Mouse (Mus musculus): ENCODE measurements at regions not wholly inside any gene's neighbourhood (a gene's known extent, or its start where the extent isn't known, plus 50 kb on each side); places are given as distances from the start of the nearest gene placed in this dataset.

DNA sequence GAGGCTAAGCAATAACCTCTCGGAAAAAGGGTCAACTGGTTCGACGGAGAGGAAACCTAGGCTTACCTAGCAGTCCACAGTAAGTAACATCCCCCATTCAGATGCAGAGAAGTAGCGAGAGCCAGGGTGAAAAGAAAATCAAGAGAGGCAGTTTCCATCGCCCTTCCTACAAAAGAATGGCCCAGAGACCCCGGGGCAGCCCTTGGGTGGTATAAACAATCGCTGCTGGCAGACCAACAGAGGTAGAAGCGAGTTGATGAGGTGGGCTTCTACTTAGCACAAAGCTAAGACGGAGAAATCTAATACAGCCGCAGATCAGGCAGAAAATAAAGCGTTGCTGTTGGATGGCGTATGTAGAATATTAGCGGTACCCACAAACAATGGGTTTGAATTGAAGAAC is 57.8 kb upstream of the Arl15 start:
- H3K27ac ChIP-seq (ENCODE audit: low read depth, low read length) = no peak overlapping the region
- peaks cover 7% of the 10 kb centered on the region; the same call in 1 of the 2 replicates for H3K4me1 ChIP-seq (ENCODE audit: control insufficient read depth, insufficient read depth, low read length)
- H3K4me2 ChIP-seq (ENCODE audit: low read depth) = no peak overlapping the region
- H3K4me3 ChIP-seq (ENCODE audit: low read depth, low read length) = no peak overlapping the region
- H3K9me3 ChIP-seq (ENCODE audit: control insufficient read depth, low read length) = no peaks in the 10 kb centered on the region
- DNase-seq (ENCODE audit: low spot score) = no peak
- no peak overlapping the region for H3K9ac ChIP-seq (ENCODE audit: low read length)
- 82% methylated on average over 13 of the region's 13 CpGs for WGBS
- no peaks in the 10 kb centered on the region for H3K27me3 ChIP-seq (ENCODE audit: control insufficient read depth, insufficient read depth, low read length)
- ATAC-seq (ENCODE audit: insufficient read depth, low FRiP score, low TSS enrichment) = no peak
- H3K36me3 ChIP-seq (ENCODE audit: control insufficient read depth, insufficient read depth, low read length) = no peaks in the 10 kb centered on the region

DNA sequence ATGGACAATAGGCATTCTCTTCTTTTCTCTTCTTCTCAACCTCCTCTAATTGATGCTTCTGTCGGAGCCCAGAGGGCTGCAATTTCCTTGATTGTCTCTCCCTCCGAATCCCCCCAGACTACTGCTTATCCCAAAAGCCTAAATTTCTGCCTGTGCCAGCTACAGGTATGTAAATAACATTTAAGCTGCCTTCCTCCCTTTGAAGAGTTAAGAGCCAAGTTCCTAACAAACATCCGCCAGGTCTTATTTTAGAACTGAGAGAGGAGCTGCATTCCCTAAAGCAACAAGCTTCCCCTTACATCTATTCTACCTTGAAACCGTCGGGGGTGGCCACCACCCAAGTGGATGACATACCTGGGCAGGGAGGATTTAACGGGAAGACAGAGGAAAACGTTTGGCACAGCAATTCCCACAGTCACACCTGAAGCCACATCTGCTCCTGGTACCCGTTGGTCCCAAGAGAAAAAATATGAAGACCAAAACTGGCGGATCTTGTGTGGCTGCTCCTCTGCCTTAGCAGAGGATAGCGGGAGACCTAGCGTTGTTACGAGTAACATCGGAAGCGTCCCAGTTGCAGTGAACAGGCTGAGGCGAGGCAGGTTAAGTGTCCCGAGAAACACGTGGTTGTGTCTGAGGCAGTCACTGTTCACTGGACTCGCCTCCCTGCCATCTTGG is 58.6 kb upstream of the Arl15 start:
- H3K9me3 ChIP-seq (ENCODE audit: control insufficient read depth, low read length) = no peaks in the 10 kb centered on the region
- no peak for DNase-seq (ENCODE audit: low spot score)
- H3K4me2 ChIP-seq (ENCODE audit: low read depth) = no peak overlapping the region
- no peaks in the 10 kb centered on the region for H3K27me3 ChIP-seq (ENCODE audit: control insufficient read depth, insufficient read depth, low read length)
- H3K27ac ChIP-seq (ENCODE audit: low read depth, low read length) = no peak overlapping the region
- H3K9ac ChIP-seq (ENCODE audit: low read length) = no peak overlapping the region
- no peak for ATAC-seq (ENCODE audit: insufficient read depth, low FRiP score, low TSS enrichment)
- no peaks in the 10 kb centered on the region for H3K36me3 ChIP-seq (ENCODE audit: control insufficient read depth, insufficient read depth, low read length)
- no peak overlapping the region for H3K4me3 ChIP-seq (ENCODE audit: low read depth, low read length)
- H3K4me1 ChIP-seq (ENCODE audit: control insufficient read depth, insufficient read depth, low read length) = peaks cover 9% of the 10 kb centered on the region; the same call in 1 of the 2 replicates
- WGBS = 56% methylated on average over 18 of the region's 18 CpGs

DNA sequence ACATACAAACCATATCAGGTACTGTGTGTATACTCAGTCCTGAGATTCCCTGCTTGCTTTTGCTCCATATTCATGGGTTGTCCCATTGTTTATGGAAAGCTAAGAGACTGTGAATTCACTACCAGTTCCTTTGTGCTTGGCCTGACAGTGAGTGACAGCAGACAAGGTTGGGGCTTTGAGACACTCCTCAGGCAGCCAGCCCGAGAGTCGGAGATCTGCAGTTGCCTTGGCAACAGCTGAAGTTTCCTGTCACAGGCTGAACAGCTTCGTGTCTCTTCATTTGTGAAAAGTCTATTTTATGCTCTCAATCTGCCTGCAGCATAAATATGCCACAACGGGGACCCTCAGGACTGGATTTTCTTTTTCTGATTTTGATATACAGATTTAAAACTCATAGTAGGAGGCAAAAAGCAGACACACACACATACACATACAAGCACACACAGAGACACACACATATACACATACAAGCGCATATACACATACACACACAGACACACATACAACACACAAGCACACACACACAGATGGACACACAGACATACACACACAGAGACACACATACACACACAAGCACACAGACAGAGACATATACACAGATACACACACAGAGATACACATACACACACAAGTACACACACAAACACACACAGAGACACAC is 60.0 kb upstream of the Arl15 start:
- Histone ChIP-seq H3K27ac (ENCODE audit: low read depth, low read length) (no peak overlapping the region), H3K4me3 (ENCODE audit: low read depth, low read length) (no peak overlapping the region), H3K9ac (ENCODE audit: low read length) (no peak overlapping the region), H3K4me1 (ENCODE audit: control insufficient read depth, insufficient read depth, low read length) (peaks cover 11% of the 10 kb centered on the region; the same call in 1 of the 2 replicates), H3K27me3 (ENCODE audit: control insufficient read depth, insufficient read depth, low read length) (no peaks in the 10 kb centered on the region), H3K36me3 (ENCODE audit: control insufficient read depth, insufficient read depth, low read length) (no peaks in the 10 kb centered on the region), H3K9me3 (ENCODE audit: control insufficient read depth, low read length) (no peaks in the 10 kb centered on the region), H3K4me2 (ENCODE audit: low read depth) (no peak overlapping the region)
- 29% methylated on average over 5 of the region's 5 CpGs for WGBS
- ATAC-seq (ENCODE audit: insufficient read depth, low FRiP score, low TSS enrichment) (peak; percentile 84), DNase-seq (ENCODE audit: low spot score) (peak; percentile 48)

GRCm38 (mm10) chr13:113733734-113734133 is 60.6 kb upstream of the Arl15 start:
- Histone ChIP-seq H3K36me3 (ENCODE audit: control insufficient read depth, insufficient read depth, low read length) (no peaks in the 10 kb centered on the region), H3K4me2 (ENCODE audit: low read depth) (no peak overlapping the region), H3K9ac (ENCODE audit: low read length) (no peak overlapping the region), H3K4me3 (ENCODE audit: low read depth, low read length) (no peak overlapping the region), H3K27ac (ENCODE audit: low read depth, low read length) (no peak overlapping the region), H3K9me3 (ENCODE audit: control insufficient read depth, low read length) (no peaks in the 10 kb centered on the region), H3K27me3 (ENCODE audit: control insufficient read depth, insufficient read depth, low read length) (no peaks in the 10 kb centered on the region), H3K4me1 (ENCODE audit: control insufficient read depth, insufficient read depth, low read length) (peaks cover 11% of the 10 kb centered on the region; the same call in 1 of the 2 replicates)
- 86% methylated on average over 2 of the region's 2 CpGs for WGBS
- ATAC-seq (ENCODE audit: insufficient read depth, low FRiP score, low TSS enrichment) (no peak), DNase-seq (ENCODE audit: low spot score) (no peak)

DNA sequence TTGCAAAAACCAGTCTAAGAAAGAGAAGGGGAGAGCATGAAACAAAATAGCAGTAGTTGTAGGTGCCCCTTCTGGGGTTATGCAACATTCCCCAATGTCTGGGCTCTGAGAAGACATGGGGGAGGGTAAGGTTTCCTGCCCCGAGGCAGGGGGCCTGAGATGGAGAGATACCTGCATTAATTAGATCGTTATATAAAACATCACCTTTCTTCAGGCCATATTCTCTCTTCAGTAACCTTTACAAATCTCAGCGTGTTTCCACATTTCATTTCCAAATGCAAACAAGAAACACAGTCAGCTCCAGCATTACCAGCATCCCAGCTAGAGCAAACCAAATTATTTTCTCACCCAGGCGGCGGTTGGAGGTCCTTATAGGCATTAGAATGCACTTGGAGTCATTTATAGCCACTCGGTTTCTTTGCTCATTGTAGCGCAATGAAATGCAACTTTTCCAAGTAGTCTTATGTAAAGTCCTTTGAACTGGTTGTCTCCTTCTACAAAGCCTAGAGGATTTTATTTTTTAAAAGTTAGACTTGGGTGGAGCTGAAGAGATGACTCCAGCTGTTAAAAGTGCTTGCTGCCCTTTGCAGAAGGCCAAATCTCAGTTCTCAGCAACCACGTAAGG is 63.4 kb upstream of the Arl15 start:
- Histone ChIP-seq H3K27me3 (ENCODE audit: control insufficient read depth, insufficient read depth, low read length) (no peaks in the 10 kb centered on the region), H3K9ac (ENCODE audit: low read length) (no peak overlapping the region), H3K9me3 (ENCODE audit: control insufficient read depth, low read length) (no peaks in the 10 kb centered on the region), H3K4me1 (ENCODE audit: control insufficient read depth, insufficient read depth, low read length) (peaks cover 11% of the 10 kb centered on the region; the same call in 1 of the 2 replicates), H3K36me3 (ENCODE audit: control insufficient read depth, insufficient read depth, low read length) (no peaks in the 10 kb centered on the region), H3K27ac (ENCODE audit: low read depth, low read length) (no peak overlapping the region), H3K4me2 (ENCODE audit: low read depth) (no peak overlapping the region), H3K4me3 (ENCODE audit: low read depth, low read length) (no peak overlapping the region)
- 31% methylated on average over 8 of the region's 8 CpGs for WGBS
- no peak for DNase-seq (ENCODE audit: low spot score)
- ATAC-seq (ENCODE audit: insufficient read depth, low FRiP score, low TSS enrichment) = no peak

- 87% methylated on average over 6 of the region's 6 CpGs for WGBS
Measured at GRCm38 (mm10) chr13:113730062-113730775, 64.1 kb upstream of the Arl15 start.

DNA sequence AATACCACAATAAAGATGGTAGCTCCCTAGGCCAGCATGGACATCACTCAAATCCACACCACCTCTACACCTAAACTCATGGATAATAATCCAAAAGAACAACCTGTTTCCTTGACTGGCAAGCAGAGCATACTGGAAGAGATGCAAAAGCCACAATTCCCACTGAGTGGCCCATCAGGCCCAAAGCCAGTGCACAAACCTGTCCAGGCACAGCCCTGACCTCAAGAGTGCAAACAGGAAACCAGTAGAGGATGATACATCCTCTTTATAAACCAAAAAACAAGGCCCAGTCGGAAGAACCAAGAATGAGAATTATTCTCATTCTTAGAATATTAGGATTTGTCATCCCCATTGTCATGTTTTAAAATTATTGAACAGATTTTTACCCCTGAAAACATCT is 64.7 kb upstream of the Arl15 start:
- ATAC-seq (ENCODE audit: insufficient read depth, low FRiP score, low TSS enrichment) = no peak
- DNase-seq (ENCODE audit: low spot score) = no peak
- Histone ChIP-seq H3K9me3 (ENCODE audit: control insufficient read depth, low read length) (no peaks in the 10 kb centered on the region), H3K4me2 (ENCODE audit: low read depth) (no peak overlapping the region), H3K27ac (ENCODE audit: low read depth, low read length) (no peak overlapping the region), H3K4me3 (ENCODE audit: low read depth, low read length) (no peak overlapping the region), H3K36me3 (ENCODE audit: control insufficient read depth, insufficient read depth, low read length) (no peaks in the 10 kb centered on the region), H3K9ac (ENCODE audit: low read length) (no peak overlapping the region), H3K4me1 (ENCODE audit: control insufficient read depth, insufficient read depth, low read length) (peaks cover 11% of the 10 kb centered on the region; the same call in 1 of the 2 replicates), H3K27me3 (ENCODE audit: control insufficient read depth, insufficient read depth, low read length) (no peaks in the 10 kb centered on the region)
- WGBS = 79% methylated on average over 1 of the region's 1 CpGs

More at GRCm38 (mm10) chr13:113730062-113730775, 64.1 kb upstream of the Arl15 start:
- Histone ChIP-seq H3K4me3 (ENCODE audit: low read depth, low read length) (no peak overlapping the region), H3K4me2 (ENCODE audit: low read depth) (no peak overlapping the region), H3K27me3 (ENCODE audit: control insufficient read depth, insufficient read depth, low read length) (no peaks in the 10 kb centered on the region), H3K36me3 (ENCODE audit: control insufficient read depth, insufficient read depth, low read length) (no peaks in the 10 kb centered on the region), H3K9me3 (ENCODE audit: control insufficient read depth, low read length) (no peaks in the 10 kb centered on the region), H3K27ac (ENCODE audit: low read depth, low read length) (no peak overlapping the region), H3K4me1 (ENCODE audit: control insufficient read depth, insufficient read depth, low read length) (peaks cover 11% of the 10 kb centered on the region; the same call in 1 of the 2 replicates), H3K9ac (ENCODE audit: low read length) (no peak overlapping the region)
- DNase-seq (ENCODE audit: low spot score) (no peak), ATAC-seq (ENCODE audit: insufficient read depth, low FRiP score, low TSS enrichment) (no peak)

DNA sequence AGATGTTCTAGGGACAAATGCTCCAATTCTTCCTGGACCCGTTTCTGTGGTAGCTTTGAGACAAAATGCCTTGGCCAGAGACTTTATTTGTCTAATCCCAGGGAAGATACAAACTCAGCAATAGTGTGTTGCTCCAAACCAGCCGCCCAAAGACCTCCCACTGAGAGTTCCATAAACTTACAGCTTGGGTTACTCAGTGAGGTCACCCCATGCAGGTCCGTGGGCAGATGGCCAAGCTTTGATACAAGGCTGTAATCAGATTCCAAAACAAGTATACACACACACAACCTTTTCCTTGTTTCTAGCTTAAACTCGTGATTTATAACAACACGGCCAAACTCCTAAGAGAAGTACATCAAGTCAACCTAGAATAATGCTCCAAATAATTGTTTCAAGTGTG is 64.6 kb upstream of the Hspb3 start:
- 41% methylated on average over 5 of the region's 5 CpGs for WGBS
- DNase-seq (ENCODE audit: low spot score) (peak; percentile 17), ATAC-seq (ENCODE audit: insufficient read depth, low FRiP score, low TSS enrichment) (no peak)
- no peak overlapping the region for H3K4me2 ChIP-seq (ENCODE audit: low read depth)
- no peaks in the 10 kb centered on the region for H3K27me3 ChIP-seq (ENCODE audit: control insufficient read depth, insufficient read depth, low read length)
- H3K27ac ChIP-seq (ENCODE audit: low read depth, low read length) = no peak overlapping the region
- H3K9me3 ChIP-seq (ENCODE audit: control insufficient read depth, low read length) = no peaks in the 10 kb centered on the region
- no peaks in the 10 kb centered on the region for H3K36me3 ChIP-seq (ENCODE audit: control insufficient read depth, insufficient read depth, low read length)
- H3K9ac ChIP-seq (ENCODE audit: low read length) = no peak overlapping the region
- H3K4me1 ChIP-seq (ENCODE audit: control insufficient read depth, insufficient read depth, low read length) = peaks cover 8% of the 10 kb centered on the region; the same call in 1 of the 2 replicates
- no peak overlapping the region for H3K4me3 ChIP-seq (ENCODE audit: low read depth, low read length)

Measured in neural tube, embryonic 11.5 days (tissue).